Mouse (Mus musculus) Muller cell, postnatal 12 days (primary cell): ENCODE data around the gene Amot.
A peak's percentile ranks its signal among the peaks of the same experiment; 100 is the strongest.

Experiments
- DNase-seq: peaks from one replicate; pipeline ENCODE4 v3.0.0-alpha.2; 2015; ENCODE audit errors: inconsistent ontology term

The Amot gene

GRCm38 (mm10) chrX:145482383-145482782 lies 22.6 kb downstream of the Amot start:
- no peak for DNase-seq

GRCm38 (mm10) chrX:145479942-145480341 lies 25.0 kb downstream of the Amot start:
- no peak for DNase-seq

GRCm38 (mm10) chrX:145477725-145478194 lies 27.2 kb downstream of the Amot start:
- DNase-seq, result no peak

GRCm38 (mm10) chrX:145477003-145477724 lies 27.8 kb downstream of the Amot start:
- DNase-seq, result no peak

- DNase-seq, result no peak
Observed at GRCm38 (mm10) chrX:145468264-145468663, 36.7 kb downstream of the Amot start.

GRCm38 (mm10) chrX:145463524-145463923 lies 41.5 kb downstream of the Amot start:
- DNase-seq, result no peak

GRCm38 (mm10) chrX:145461339-145461738 lies 43.6 kb downstream of the Amot start:
- DNase-seq, result peak; percentile 54

GRCm38 (mm10) chrX:145456251-145456650 lies 48.7 kb downstream of the Amot start:
- DNase-seq, result no peak

- no peak for DNase-seq
Observed at GRCm38 (mm10) chrX:145455629-145456028, 49.4 kb downstream of the Amot start.

GRCm38 (mm10) chrX:145454828-145455227 lies 50.2 kb downstream of the Amot start:
- DNase-seq, result no peak

GRCm38 (mm10) chrX:145441526-145441925 lies 63.5 kb downstream of the Amot start:
- no peak for DNase-seq

GRCm38 (mm10) chrX:145433652-145434051 lies 71.3 kb downstream of the Amot start:
- DNase-seq, result no peak

GRCm38 (mm10) chrX:145430836-145431570 lies 74.0 kb downstream of the Amot start:
- DNase-seq, result no peak

GRCm38 (mm10) chrX:145428811-145429210 lies 76.2 kb downstream of the Amot start:
- DNase-seq, result no peak

GRCm38 (mm10) chrX:145424026-145424425 lies 81.0 kb downstream of the Amot start:
- DNase-seq, result no peak

- no peak for DNase-seq
Observed at GRCm38 (mm10) chrX:145414319-145414718, 90.7 kb downstream of the Amot start.

- DNase-seq, result peak; percentile 68
Observed at GRCm38 (mm10) chrX:145411425-145411824, 93.6 kb downstream of the Amot start.

GRCm38 (mm10) chrX:145406052-145406451 lies 98.9 kb downstream of the Amot start:
- no peak for DNase-seq

GRCm38 (mm10) chrX:145401926-145402325 lies 103.1 kb downstream of the Amot start:
- no peak for DNase-seq

GRCm38 (mm10) chrX:145399236-145399635 lies 105.7 kb downstream of the Amot start:
- DNase-seq, result peak; percentile 19
